Mouse (Mus musculus): Measurements from ENCODE around the gene Igfbp4. TPM values are rescaled to one million over a fixed set of nuclear protein-coding genes. Genes with fewer than 3 reads are reported as not detected.

Gene Igfbp4
- total RNA-seq, 2 experiments from 2014 or later = 80.6 to 93.5 TPM

DNA sequence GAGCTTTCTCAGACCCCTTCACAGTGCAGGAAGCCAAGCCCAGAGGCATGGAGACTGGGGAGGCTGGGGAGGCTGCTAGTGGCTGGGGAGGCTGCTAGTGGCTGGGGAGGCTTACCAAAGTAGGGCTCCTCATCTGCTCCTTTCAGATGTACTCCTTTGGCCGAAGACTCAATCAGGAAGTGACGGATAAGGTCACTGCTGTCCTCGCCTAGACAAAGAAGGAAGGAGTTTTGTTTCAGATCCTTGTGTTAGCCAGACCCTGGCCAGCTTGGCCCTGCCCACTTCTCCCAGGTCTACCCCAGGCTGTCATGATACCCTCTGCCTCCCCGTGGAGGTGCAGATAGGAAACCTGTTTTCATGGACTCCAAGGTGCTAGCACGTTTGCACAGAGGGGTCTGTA lies 32.7 kb downstream of the Igfbp4 start:
- DNase-seq = no peak
- intact Hi-C loops (cut with DNase I) = no loop called here

DNA sequence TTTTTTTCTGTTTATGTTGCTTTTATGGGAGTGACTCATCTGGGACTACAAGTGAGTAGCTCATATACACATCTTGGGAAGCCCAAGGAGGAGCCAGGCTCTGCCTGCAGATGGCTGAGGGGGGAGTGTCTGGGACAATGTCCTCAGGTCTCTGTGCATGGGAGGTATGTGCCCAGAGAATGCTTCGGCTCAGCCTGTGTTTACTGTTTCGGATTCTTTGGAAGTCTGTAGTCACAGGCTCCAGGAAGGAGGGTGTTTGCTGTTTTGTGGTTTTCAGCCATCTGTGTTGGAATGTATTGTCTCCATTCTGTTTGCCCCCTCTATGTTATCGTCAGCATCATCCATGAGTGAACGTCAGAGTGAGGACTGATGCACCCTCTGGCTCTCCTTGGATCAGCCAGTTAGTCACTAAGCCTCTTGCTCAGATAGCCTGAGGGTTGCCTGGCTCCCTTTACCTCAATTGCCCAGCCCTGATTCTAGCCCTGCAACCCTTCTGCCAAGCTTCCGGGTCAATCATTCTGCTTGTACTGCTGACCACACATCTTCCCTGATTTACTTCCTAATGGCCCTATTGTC lies 35.8 kb downstream of the Igfbp4 start:
- no peak for DNase-seq
- intact Hi-C loops (cut with DNase I) = no loop called here

DNA sequence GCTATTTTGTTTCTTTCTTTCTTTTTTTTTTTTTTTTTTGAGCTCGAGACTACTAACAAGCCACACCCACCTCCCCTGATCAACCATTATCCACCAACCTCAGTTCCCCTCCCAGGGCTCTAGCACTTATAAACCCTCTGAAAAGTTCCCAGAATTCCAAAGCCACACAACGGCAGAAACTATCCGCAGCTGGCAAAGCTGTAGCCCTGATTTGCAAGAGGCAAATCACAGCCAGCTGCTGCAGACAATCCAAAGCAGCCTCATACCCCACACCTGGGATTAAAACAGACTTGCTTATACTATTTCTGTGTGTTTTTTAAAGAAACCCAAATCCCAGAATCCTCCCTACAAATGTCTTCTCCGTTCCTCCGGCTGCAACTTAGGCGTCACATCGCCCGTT lies 36.8 kb downstream of the Igfbp4 start:
- DNase-seq = no peak
- intact Hi-C loops (cut with DNase I) = no loop called here

DNA sequence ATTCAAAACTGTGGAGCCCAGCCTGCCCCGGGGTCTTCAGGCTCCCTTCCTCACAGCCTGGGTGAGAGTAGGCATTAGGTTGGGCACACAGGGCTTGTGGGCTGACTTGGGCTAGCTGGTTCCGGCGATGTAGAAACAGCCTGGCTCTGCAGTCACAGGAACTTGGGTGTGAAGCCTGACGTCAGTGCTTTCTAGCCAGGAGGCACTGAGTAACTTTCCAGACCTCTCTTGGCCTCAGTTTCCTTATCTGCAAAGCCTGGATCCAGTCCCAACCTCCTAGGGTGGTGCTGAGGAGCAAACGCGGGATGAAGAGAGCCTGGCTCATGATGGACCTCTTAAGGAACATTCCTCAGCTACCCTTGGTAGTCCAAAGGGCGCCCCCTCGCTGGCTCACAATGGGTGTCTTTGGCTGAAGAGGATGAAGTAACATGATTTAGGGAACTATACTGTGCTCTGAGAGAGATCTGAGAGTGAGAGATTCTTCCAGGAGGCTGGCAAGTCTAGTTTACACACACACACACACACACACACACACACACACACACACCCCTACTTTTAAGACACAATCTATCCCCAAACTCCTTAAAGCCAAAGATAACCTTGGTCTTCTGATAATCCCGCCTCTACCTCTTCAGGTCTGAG lies 40.0 kb downstream of the Igfbp4 start:
- DNase-seq = no peak
- intact Hi-C loops (cut with DNase I) = no loop called here

DNA sequence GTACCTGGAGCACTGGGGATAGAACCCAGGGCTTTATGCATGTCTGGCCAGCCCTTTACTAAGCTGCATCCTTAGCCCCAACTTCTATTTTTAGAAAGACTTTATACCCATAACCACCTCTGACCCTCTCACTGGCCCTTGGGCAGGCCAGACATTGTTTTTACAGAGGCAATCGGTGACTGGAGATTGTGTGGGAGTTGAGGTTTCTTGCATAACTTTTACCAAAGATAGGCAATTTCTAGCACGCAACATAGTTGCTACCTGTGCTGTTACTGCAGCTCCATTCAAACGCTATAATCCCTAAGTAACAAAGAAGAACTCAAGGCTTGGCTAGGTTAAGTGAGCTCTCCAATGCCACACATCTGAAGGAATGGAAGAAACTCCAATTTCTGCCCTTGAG lies 40.5 kb downstream of the Igfbp4 start:
- no peak for DNase-seq
- intact Hi-C loops (cut with DNase I) = no loop called here

DNA sequence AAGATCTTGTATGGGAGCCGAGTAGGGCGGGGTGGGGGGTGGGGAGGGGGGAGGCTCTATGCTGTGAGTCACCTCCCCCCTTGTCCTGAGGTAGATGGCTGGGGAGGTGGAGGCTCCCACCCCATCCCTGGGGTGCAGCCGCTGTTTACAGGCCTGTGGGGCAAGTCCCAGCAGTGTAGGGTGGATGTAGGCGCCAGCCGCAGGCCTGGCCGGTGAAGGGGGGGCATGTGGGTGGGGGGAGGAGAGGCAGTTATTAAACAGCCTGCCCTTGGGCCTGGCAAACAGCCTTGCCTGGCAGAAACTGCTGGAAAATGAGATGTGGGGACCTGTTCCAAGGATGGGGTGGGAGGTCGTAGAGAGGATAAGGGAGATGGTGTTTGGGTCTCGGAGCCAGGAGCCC lies 41.1 kb downstream of the Igfbp4 start:
- no peak for DNase-seq
- intact Hi-C loops (cut with DNase I) = no loop called here

DNA sequence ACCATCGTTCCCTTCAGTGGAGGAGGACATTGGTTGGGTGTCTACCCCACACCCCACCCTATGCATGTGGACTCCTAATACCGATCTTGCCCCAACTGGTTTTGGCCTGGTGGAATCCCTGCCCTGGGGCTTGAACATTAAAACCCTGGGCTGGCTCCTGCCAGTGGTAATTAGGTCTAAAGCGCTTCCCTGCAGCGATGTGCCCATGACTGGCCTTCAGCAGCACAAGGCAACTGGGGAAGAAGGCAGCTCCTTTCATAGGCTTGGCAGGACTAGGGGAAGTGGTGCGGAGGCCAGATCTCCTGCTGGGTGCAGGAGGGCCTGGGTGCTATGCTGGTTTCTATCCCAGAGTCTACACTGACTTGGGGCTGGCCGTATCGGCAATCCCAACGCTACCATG lies 42.5 kb downstream of the Igfbp4 start:
- DNase-seq = no peak
- intact Hi-C loops (cut with DNase I) = no loop called here

DNA sequence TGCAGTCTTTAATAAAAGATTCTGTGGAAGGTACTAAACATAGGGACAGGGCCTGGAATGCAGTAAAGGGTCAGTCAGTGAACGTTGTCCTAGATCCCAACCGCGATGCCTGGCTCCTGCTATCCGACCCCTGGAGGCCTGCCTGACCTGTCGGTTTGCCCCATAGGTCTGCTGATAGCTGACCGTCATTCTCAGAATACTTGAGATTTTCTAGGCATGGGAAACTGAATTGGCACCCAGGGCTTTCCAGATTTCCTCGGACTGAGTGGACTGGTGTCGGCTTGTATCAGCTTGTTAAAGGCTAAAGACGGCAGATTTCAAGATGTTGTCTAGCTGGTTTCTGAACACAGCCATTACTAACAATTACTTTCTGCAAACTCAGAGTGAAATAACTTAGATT lies 43.3 kb downstream of the Igfbp4 start:
- intact Hi-C loops (cut with DNase I) = no loop called here
- DNase-seq = no peak

DNA sequence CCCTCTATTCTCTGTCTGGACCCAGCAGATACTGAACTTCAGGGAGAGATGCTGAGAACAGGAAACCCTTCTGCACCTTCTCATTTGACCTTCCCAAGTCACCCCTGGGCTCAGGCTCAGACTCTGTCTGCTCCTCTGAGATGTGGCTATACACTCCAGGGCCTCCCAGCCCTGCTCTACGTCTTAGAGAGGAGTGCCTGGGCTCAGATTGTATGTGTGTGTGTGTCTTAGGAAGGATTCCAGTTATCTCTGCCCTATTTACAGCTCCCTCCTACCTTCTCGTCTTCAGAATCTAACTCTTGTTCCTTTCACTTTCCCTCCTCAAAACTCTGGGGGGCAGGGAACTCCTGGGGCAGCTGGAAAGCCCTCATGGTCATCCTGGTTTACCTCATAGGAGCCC lies 47.4 kb downstream of the Igfbp4 start:
- DNase-seq = no peak

DNA sequence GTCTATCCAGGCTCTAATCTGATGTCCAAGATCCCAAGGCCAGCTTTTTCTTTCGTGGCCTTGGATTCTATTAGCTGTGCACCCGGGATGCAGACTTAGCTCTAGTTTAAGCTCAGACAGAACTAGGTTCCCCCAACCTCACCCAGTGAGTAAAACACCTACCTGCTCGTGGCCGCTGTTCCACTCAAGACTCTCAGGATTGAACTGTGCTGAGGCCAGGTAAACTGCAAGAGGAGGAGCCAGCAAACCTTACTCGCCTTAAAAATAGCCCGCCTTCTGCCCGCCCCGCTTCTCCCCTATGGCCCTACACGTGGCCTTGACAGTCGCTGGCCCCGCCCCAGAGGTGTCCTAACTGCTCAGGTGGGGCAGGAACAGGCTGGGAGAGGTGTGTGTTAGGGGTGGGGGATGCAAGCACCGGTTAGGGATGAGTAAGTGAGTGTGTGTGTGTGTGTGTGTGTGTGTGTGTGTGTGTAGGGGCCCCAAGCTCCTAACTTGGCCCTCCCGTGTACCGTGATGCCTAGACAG lies 48.1 kb downstream of the Igfbp4 start, which contains the start of gene Tns4:
Gene Tns4, minus strand, starts transcription at position 230 of the 525 bp plus-strand sequence.
- intact Hi-C loops (cut with DNase I) = no loop called here

More for the DNA sequence above, 47.4 kb downstream of the Igfbp4 start:
- intact Hi-C loops (cut with DNase I) = no loop called here

DNA sequence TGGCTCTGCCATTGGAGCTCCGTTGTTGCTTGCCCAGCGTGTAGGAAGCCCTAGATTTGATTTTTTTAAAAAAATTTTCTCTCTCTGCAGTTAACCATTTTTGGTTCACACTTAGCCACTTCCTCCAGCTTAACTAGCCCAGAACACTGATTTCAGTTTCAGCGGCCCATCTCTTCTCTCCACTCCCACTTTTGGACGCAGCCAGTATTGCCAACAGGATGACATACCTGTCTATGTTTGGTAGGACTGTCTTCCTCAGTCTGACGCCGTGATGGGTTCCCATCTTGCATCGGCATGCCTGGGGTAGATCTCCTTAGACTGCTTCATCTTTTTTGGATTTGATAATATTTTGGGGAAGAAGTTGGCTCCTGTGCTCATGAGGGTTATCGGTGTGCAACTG lies 49.3 kb downstream of the Igfbp4 start:
- intact Hi-C loops (cut with DNase I) = no loop called here
- DNase-seq = no peak

More for the DNA sequence above, 48.1 kb downstream of the Igfbp4 start, which contains the start of gene Tns4:
- DNase-seq = no peak

DNA sequence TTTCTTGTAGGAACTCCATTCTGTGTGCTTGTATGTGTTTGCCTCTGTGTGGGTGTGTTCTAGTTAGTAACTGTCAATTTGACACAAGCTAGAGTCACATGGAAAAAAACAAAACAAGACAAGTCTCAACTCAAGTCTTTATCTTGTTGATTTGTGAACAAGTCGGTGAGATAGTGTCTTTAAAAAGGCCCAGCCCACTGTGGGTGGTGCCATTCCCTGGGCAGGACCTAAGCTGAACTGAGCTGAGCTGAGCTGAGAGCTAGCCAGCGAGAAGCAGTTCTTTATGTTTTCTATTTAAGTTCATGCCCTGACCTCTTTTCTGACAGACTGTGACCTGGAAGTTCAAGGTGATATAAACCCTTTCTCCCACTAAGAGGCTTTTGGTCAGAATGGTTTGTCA lies 50.6 kb downstream of the Igfbp4 start:
- intact Hi-C loops (cut with DNase I) = no loop called here
- no peak for DNase-seq

DNA sequence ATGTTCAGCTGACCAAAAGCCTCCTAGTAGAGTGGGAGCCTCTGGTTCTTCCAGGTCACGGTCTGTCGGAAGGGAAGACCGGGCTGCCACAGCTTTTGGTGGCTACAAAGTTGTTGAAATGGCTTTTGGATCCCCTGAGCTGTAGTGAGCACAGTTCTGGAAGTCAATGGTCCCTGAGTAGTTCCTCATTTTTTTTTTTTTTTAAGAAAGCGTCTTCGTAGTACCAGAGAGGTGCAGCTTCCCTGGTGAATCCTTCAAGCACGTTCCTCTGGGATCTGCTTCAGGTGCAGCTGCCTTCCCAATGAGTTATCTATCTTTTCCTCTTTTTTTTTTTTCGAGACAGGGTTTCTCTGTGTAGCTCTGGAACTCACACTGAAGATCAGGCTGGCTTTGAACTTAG lies 52.7 kb downstream of the Igfbp4 start:
- no peak for DNase-seq
- intact Hi-C loops (cut with DNase I) = no loop called here

DNA sequence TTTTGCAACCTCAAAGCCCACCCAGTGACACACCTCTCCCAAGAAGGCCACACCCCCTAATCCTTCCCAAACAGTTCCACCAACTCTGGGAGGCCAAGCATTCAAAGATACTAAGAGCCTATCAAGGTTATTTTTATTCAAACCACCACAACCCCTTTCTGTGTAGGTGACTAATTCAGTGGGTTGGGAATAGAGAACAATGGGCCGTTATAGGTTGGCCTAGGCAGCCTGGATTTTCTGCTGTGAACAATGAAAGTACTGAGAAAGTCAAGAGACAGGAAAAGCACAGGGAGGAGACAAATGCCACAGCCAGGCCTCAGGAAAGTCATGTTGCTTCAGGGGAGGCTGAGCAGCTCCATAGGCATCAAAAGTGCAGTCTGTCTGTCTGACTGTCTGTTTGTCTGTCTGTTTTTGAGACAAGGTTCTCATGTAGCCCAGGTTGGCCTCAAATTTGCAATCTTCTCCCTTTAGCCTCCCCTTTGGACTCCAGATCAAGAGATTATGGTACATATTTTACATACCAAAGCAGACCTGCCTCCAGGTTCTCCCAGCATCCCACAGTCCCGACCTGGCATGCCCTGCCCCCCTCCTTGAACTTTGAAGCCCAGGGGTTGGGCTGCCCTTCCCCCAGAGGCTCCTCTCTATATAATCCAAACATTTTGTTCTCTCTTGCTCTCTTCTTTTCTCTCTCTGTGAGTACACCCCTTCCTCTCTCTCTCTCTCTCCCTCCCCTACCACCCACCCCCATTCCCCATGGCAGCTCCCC lies 54.0 kb downstream of the Igfbp4 start:
- intact Hi-C loops (cut with DNase I) = no loop called here
- no peak for DNase-seq

DNA sequence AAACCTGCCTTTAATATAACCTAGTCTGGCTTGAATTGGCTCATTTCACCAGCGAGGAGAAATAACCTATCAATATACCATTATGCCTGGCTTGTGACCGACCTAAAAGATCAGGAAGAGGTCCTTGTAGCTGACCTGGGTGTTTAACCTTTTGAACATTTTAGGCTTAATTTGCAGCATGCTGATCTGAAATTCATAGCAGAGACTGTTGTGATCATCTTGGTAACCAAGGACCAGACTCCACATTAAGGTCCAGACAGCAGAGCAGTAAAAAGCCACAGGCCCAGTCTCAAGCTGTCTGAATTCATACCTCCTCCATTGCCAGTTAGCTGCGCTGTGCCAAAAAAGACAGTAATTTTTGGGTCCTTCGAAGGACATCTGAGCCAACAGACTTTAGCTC lies 54.7 kb downstream of the Igfbp4 start:
- no peak for DNase-seq
- intact Hi-C loops (cut with DNase I) = no loop called here

DNA sequence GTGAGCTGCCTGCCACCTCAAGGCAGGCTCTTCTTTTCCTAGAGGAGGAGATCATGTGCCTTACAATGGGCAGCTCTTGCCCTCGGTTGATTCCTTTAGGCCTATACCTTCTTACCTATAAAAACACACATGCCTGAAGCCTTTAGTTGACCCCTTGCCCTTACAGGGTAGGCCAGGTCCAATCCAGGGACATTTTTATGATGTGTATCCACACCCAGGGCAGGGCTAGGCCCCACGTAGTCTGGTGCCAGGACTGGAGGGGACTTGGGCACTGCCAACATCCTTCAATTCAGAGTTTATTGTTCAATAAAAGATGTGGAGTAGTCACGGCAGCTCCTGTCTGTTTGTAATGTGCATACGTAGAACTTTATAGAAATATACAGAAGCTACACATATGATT lies 55.4 kb downstream of the Igfbp4 start:
- no peak for DNase-seq
- intact Hi-C loops (cut with DNase I) = no loop called here

DNA sequence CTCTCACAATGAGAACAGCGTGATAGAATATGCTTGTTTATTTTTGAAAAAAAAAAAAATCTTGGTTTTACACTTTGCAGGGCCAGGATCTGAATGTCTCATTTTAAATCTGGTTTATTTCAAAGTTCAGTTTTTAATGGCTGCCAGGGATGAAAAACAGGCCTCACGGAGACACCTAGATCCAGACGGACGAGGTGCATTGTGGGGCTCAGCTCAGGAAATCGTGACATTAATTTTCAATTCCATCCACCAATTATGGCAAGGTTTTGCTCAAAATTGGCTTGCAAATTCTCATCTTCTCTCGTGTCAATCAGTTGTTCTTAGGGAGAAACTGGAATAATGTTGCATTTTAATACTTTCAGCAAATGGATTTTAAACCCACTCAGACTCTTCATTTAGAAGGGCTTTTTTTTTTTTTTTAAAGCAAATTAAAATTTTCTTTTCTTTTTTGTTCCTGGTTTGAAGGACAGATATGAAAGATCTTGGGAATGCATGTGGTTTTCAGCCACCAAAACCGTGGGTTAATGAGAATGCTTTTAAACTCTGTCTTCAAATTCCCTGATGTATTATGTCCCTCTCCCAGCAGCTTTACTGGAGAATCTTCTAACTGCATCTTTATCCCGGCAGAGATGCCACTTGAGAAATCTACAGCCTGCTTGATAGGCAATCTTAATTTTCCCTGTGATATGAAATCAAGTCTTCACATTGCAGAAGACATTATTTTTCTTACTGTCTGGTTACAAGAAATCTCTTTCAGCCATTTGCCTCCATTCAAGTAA lies 56.1 kb downstream of the Igfbp4 start:
- intact Hi-C loops (cut with DNase I) = no loop called here
- no peak for DNase-seq

DNA sequence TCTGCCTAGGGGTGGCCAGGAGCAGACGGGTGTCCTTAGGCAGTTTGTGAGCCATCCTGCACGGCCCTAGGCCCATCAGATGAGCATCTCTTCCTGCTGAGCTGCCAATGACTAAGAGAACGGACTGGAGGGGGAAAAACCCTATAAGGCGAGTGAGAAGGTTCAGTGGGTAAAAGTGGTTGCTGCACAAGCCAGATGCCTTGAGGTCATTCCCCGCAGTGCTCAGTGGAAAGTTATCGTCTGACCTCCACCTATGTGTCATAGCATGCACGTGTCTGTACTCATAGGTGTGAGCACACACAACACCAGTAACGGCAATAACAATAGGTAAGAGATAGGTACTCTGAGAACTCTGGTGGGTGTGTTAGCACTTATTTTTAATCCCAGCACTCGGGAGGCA lies 57.9 kb downstream of the Igfbp4 start:
- intact Hi-C loops (cut with DNase I) = no loop called here
- DNase-seq = no peak

DNA sequence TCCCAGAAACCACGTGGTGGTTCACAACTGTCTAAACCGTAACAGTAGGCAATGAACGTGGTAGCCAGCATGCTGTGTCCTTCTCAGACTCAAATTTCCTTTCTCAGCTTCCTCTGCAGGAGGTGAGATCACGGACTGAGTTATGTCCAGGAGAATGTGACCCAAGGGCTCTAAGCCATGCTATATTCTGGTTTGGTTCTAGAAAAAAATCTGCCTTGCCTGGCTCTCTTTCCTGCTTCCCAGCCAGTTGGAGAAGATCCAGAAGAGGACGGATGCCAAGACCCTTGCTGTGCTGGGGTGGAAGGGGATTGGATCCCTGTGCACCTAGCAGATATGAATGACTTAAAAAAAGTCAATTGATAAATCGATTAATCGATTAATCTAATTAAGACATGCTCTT lies 58.5 kb downstream of the Igfbp4 start:
- intact Hi-C loops (cut with DNase I) = no loop called here
- DNase-seq = peak in 1 of 2 experiments; percentile 31

DNA sequence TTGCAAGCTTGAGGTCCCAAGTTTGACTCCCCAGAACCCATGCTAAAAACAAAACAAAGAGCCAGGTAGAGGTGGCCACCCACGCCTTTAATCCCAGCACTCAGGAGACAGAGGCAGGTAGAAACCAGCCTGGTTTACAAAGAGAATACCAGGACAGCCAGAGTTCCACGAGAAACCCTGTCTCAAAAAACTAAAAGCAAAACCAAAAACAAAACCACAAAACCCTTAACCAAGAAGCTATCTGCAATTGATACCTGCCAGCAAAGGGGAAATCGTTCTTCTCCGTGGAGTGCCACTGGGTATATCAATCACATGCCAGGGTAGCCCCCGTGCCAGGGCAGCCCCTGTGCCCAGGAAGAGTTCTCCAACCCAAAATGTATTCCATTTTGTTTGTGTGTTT lies 59.2 kb downstream of the Igfbp4 start:
- intact Hi-C loops (cut with DNase I) = no loop called here

DNA sequence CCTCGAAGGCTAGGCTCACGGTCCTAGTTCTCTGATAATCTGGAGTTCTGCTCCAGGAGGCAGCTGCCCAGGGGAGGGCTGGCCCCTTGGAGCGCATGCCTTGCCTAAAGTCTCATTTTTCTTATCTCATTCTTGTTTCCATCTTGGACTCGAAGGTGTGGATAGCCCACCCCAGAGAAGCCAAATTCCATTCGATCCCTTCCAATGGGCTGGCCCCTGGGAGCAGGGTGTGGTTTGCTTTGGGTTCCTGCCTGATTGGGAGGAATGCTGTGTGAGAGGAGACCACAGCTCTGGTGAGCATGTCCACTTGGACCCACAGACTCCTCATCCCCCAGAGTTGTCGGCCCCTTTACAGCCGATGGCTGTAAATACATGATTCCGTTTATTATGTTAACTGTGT lies 60.6 kb downstream of the Igfbp4 start:
- intact Hi-C loops (cut with DNase I) = no loop called here
- no peak for DNase-seq

More for the DNA sequence above, 59.2 kb downstream of the Igfbp4 start:
- DNase-seq = no peak

Data from heart, postnatal 36 days (tissue).